Mouse (Mus musculus) cerebellum, adult 2 months (tissue): ENCODE measurements around the gene Gm44790.

ENCODE experiments used
- CTCF ChIP-seq: fragments of 200-500 bp; IDR thresholded peaks from 2 replicates; pipeline ENCODE4 v1.5.1; 2011; ENCODE audit warnings: low read depth, mild to moderate bottlenecking, control low read depth, low read length, moderate library complexity, borderline replicate concordance; ENCODE audit not compliant: insufficient read depth
- POLR2A ChIP-seq: fragments of 200-500 bp; IDR thresholded peaks from 2 replicates; pipeline ENCODE4 v1.6.1; 2011; ENCODE audit warnings: low read length, control low read depth, borderline replicate concordance; ENCODE audit not compliant: insufficient read depth

DNA sequence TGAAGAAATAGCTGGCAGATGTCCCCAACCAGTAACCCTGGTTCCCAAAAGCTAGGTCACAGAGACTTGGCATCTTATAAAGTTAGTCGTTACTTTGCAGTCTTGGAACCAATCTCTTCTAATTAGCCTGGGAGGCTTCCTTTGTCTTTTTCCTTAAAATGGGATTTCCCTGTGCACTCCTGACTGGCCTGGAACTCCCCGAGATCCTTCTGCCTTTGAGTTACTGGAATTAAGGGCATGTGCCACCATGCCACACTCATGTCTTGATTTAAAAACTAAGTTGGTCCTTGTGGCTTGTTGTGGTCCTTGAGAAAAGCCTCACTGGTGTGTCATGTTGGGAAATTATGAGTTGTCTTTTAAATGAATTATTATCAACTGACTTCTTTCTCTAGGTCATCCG is 48.1 kb upstream of the Gm44790 start:
- TF ChIP-seq POLR2A (no peak), CTCF (no peak)
